25 mouse cellular contexts compared by ENCODE assay signal in the genomic region with DNA sequence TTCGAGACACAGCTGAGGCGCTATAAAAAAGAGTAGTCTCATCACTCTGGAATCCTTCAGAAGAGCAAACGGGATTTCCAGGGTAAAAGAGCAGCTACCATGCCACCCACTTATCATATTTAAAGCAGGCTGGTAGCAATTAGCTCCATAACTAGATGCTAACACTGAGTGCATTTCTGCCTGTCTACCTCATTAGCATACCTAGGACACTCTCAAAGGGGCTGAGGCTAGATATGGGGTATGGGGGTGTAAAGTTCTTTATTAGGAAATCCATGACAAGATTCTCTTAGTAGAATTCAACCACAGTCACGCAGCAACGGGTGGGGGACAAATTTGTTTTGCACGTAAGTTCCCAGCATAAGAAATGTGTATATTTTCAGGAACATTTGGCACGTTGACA.
DNase-seq lines count a peak whose midpoint lies in the region; ATAC-seq lines count a peak whose summit lies in the region.
"Had no signal": no experiment of that assay in that cellular context is flagged by ENCODE, and none has a peak within 500 bp of the region (broad histone marks: within the 10 kb centered on the region; RNA-seq: fewer than 3 reads in every experiment).

No protein-coding gene starts in this region.

- WGBS in forebrain, embryonic 13.5 days, result 56% methylated on average over 7 of the region's 7 CpGs
- 56% methylated on average over 7 of the region's 7 CpGs for WGBS in forebrain, embryonic 16.5 days
- WGBS in forebrain, embryonic 14.5 days, result 51% methylated on average over 7 of the region's 7 CpGs

- no peak overlapping the region for H3K9ac ChIP-seq in forebrain, embryonic 13.5 days
- no peak overlapping the region for H3K9ac ChIP-seq in forebrain, embryonic 16.5 days (replicated peaks; ENCODE audit: low read depth, low read length)
- no peak overlapping the region for H3K9ac ChIP-seq in forebrain, embryonic 14.5 days (ENCODE audit: low read length)
- H3K9ac ChIP-seq: embryonic facial prominence, embryonic 12.5 days; hindbrain, embryonic 12.5 days had no signal

- no peaks in the 10 kb centered on the region for H3K9me3 ChIP-seq in forebrain, embryonic 13.5 days (replicated peaks)
- H3K9me3 ChIP-seq in forebrain, embryonic 16.5 days (ENCODE audit: control insufficient read depth, low read length), result no peaks in the 10 kb centered on the region
- no peaks in the 10 kb centered on the region for H3K9me3 ChIP-seq in forebrain, embryonic 14.5 days (replicated peaks; ENCODE audit: control insufficient read depth, low read length)
- H3K9me3 ChIP-seq: embryonic facial prominence, embryonic 12.5 days; heart, embryonic 10.5 days; hindbrain, embryonic 12.5 days had no signal

- DNase-seq in left cerebral cortex, postnatal 25 days (ENCODE audit: low spot score in 2 of 2), result peak; percentile 6 to 60
- no peak for DNase-seq in left cerebral cortex, adult 11 months (ENCODE audit: low spot score)
- DNase-seq in brain, adult 2 months (ENCODE audit: low read depth, low spot score), result peak; percentile 56
- DNase-seq in forebrain, embryonic 14.5 days (ENCODE audit: low spot score), result peak; percentile 37
- DNase-seq in adrenal gland, postnatal 25 days, result no peak
- no peak for DNase-seq in urinary bladder, postnatal 10 days (ENCODE audit: low spot score)
- DNase-seq: adrenal gland, postnatal 36 days; cerebellum, adult 11-12 months; cerebellum, adult 9-10 months; cerebellum, postnatal 25 days; gastrocnemius, postnatal 10 days; heart, adult 18-20 months; heart, postnatal 10 days; heart, postnatal 4 days had no signal

- H3K4me3 ChIP-seq in forebrain, embryonic 13.5 days, result no peak overlapping the region
- no peak overlapping the region for H3K4me3 ChIP-seq in forebrain, embryonic 16.5 days (replicated peaks; ENCODE audit: low read length)
- H3K4me3 ChIP-seq in forebrain, embryonic 14.5 days (ENCODE audit: low read depth, low read length), result no peak overlapping the region
- H3K4me3 ChIP-seq: embryonic facial prominence, embryonic 12.5 days; heart, embryonic 10.5 days; hindbrain, embryonic 12.5 days had no signal

- no peaks in the 10 kb centered on the region for H3K27me3 ChIP-seq in forebrain, embryonic 13.5 days
- no peaks in the 10 kb centered on the region for H3K27me3 ChIP-seq in forebrain, embryonic 16.5 days (replicated peaks; ENCODE audit: control insufficient read depth, insufficient read depth, low read length)
- no peaks in the 10 kb centered on the region for H3K27me3 ChIP-seq in forebrain, embryonic 14.5 days (replicated peaks; ENCODE audit: control insufficient read depth, insufficient read depth, low read length)
- H3K27me3 ChIP-seq: CH12.LX; embryonic facial prominence, embryonic 12.5 days; hindbrain, embryonic 12.5 days; Patski had no signal

- 0 out of 2 replicates have a peak, but pooled peaks cover 8% of the 10 kb centered on the region for H3K4me1 ChIP-seq in forebrain, embryonic 13.5 days
- H3K4me1 ChIP-seq in forebrain, embryonic 16.5 days (replicated peaks; ENCODE audit: control insufficient read depth, insufficient read depth, low read length), result no peaks in the 10 kb centered on the region
- no peaks in the 10 kb centered on the region for H3K4me1 ChIP-seq in forebrain, embryonic 14.5 days (ENCODE audit: control insufficient read depth, insufficient read depth, low read length)
- H3K4me1 ChIP-seq: embryonic facial prominence, embryonic 12.5 days; heart, embryonic 10.5 days; hindbrain, embryonic 12.5 days had no signal

- no peaks in the 10 kb centered on the region for H3K36me3 ChIP-seq in forebrain, embryonic 13.5 days (ENCODE audit: poor library complexity, severe bottlenecking)
- H3K36me3 ChIP-seq in forebrain, embryonic 16.5 days (ENCODE audit: control insufficient read depth, insufficient read depth), result no peaks in the 10 kb centered on the region
- no peaks in the 10 kb centered on the region for H3K36me3 ChIP-seq in forebrain, embryonic 14.5 days (ENCODE audit: control insufficient read depth, insufficient read depth, low read length)
- H3K36me3 ChIP-seq: embryonic facial prominence, embryonic 12.5 days; heart, embryonic 10.5 days; hindbrain, embryonic 12.5 days had no signal

- intact Hi-C loops in left cerebral cortex, postnatal 25 days (cut with DNase I), result no loop called here

- ATAC-seq in forebrain, embryonic 13.5 days, result 0 out of 2 replicates have a peak, but pooled peaks have one; percentile 72
- no peak for ATAC-seq in forebrain, embryonic 16.5 days
- ATAC-seq in forebrain, embryonic 14.5 days, result no peak
- ATAC-seq: activated CD4-positive, CD25-positive, alpha-beta regulatory T cell, adult 4 months; hindbrain, embryonic 16.5 days; inflammation-experienced regulatory T-cells, adult 6 months; intestine, postnatal 0 days; Patski had no signal

- no peak overlapping the region for H3K4me2 ChIP-seq in forebrain, embryonic 13.5 days
- no peak overlapping the region for H3K4me2 ChIP-seq in forebrain, embryonic 16.5 days (ENCODE audit: low read length)
- no peak overlapping the region for H3K4me2 ChIP-seq in forebrain, embryonic 14.5 days (ENCODE audit: low read length)
- H3K4me2 ChIP-seq: embryonic facial prominence, embryonic 12.5 days; hindbrain, embryonic 12.5 days had no signal

- H3K27ac ChIP-seq in forebrain, embryonic 13.5 days, result no peak overlapping the region
- H3K27ac ChIP-seq in forebrain, embryonic 16.5 days (ENCODE audit: low read length), result no peak overlapping the region
- H3K27ac ChIP-seq in forebrain, embryonic 14.5 days (ENCODE audit: low read depth, low read length), result no peak overlapping the region
- H3K27ac ChIP-seq: embryonic facial prominence, embryonic 12.5 days; heart, embryonic 10.5 days; hindbrain, embryonic 12.5 days had no signal

Comparison
In these comparisons a context has a peak if more than half of its experiments do, and no peak if none do; other contexts are left out.
1. DNase-seq: peak in left cerebral cortex, postnatal 25 days (2 of 2), brain, adult 2 months (single experiment) and forebrain, embryonic 14.5 days (single experiment); none in left cerebral cortex, adult 11 months (single experiment), adrenal gland, postnatal 25 days (single experiment) and urinary bladder, postnatal 10 days (single experiment).